Mouse (Mus musculus): Measurements from ENCODE around the gene Umodl1. TPM values are rescaled to one million over a fixed set of nuclear protein-coding genes. Genes with fewer than 3 reads are reported as not detected.
A peak's percentile ranks its signal among the peaks of the same experiment; 100 is the strongest.

Gene Umodl1
- total and polyA plus RNA-seq, 3 experiments = 1.0 to 4.5 (median 1.6) TPM

DNA sequence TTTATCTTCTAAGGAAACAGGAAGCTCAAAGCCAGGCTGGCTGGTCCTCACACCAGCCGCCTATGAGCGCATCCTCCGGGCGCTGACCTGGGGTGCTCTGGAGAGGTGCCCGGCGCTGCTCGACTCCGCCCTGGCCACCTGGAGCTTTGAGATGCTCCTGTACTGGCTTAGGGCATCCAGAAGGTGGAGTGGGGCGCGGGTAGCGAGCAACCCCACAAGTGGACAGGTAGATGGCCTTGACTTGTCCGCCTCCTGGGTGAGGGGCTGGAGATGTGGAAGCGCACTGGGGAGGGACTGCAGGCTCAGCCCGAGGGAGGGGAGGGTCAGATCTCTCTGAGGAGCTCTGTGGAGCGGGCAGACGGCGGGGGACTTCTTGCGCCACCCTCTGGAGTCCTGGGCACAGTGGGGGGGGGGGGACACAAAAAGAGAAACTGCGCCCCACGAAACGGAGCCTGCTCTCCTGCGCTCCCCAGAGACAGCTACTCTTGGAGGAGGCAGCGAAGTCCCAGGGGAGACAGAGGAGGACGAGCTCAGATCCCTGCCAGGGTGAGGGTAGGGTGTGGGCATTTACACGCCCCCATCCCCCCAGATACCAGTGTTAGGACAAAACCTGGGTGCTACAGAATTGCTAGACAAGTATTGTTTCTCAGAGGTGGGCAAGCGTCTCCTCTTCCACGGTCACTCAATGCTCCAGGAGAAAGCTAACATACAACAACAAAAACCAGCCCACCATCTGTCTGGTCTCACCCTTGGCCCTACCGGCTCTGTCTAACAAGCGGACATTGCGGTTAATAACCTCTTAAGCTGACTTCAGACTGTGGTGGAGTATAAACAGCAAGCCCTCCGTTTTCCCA is 103.7 kb downstream of the Umodl1 start:
- no peaks in the 10 kb centered on the region for H3K36me3 ChIP-seq (replicated peaks in 1 of 2; ENCODE audit: control insufficient read depth in 1 of 2, insufficient read depth in 1 of 2, low read length in 1 of 2)
- peaks cover 60% of the 10 kb centered on the region for H3K27me3 ChIP-seq (replicated peaks)
- peak overlapping the region; percentile 25 for H3K27ac ChIP-seq (ENCODE audit: insufficient read depth, low read depth)
- H3K79me2 ChIP-seq (replicated peaks; ENCODE audit: control insufficient read depth, extremely low read depth, insufficient read depth, poor library complexity, severe bottlenecking) = no peaks in the 10 kb centered on the region
- H3K4me2 ChIP-seq (ENCODE audit: insufficient read depth, low read depth, poor library complexity, severe bottlenecking) = peak overlapping the region; percentile 91
- peak overlapping the region; percentile 49 to 78 (median 52) for H3K4me3 ChIP-seq (replicated peaks in 1 of 3; ENCODE audit: low read depth in 2 of 3, low read length in 2 of 3, poor library complexity in 1 of 3)
- H3K9me3 ChIP-seq (replicated peaks; ENCODE audit: low read length) = peaks cover 13% of the 10 kb centered on the region
- no peak for DNase-seq (ENCODE audit: extremely low read depth)
- H3K4me1 ChIP-seq (ENCODE audit: control insufficient read depth in 1 of 2, insufficient read depth in 2 of 2) = peaks cover 8 to 33% of the 10 kb centered on the region in 2 experiments
- dilution Hi-C loops (cut with MboI; ENCODE audit: extremely low pct_ligation_motif_present, extremely low pct_unique_long_range_greater_than_20kb, low sequenced_read_pairs) (no loop called here), in situ Hi-C loops (cut with MboI; ENCODE audit: low pct_ligation_motif_present, low pct_unique_long_range_greater_than_20kb, low sequenced_read_pairs) (no loop called here)
- H3K9ac ChIP-seq (ENCODE audit: insufficient read depth, low read depth) = peak overlapping the region; percentile 70
- TF ChIP-seq PAX5 (IDR thresholded peaks at IDR 0.05; ENCODE audit: low read length) (no peak), HCFC1 (IDR thresholded peaks at IDR 0.05; ENCODE audit: low read depth, low read length) (no peak), MEF2A (IDR thresholded peaks at IDR 0.05; ENCODE audit: borderline replicate concordance, low read depth, low read length) (0 out of 2 replicates have a peak, but pooled peaks have one; percentile 5), MAX (IDR thresholded peaks at IDR 0.05; ENCODE audit: low read length) (0 out of 2 replicates have a peak, but pooled peaks have one; percentile 20), POLR2AphosphoS2 (IDR thresholded peaks at IDR 0.05; ENCODE audit: low read depth, low read length) (no peak), MAZ (IDR thresholded peaks at IDR 0.05; ENCODE audit: low read depth, low read length) (peak; percentile 35; the same call in 1 of the 2 replicates), IRF4 (IDR thresholded peaks at IDR 0.05; ENCODE audit: low read depth, low read length) (0 out of 2 replicates have a peak, but pooled peaks have one; percentile 2), ZMIZ1 (IDR thresholded peaks at IDR 0.05; ENCODE audit: low read depth, low read length) (no peak), EP300 (IDR thresholded peaks at IDR 0.05; ENCODE audit: low read length) (no peak), POLR2A (IDR thresholded peaks at IDR 0.05; ENCODE audit: low read depth, low read length) (no peak)

DNA sequence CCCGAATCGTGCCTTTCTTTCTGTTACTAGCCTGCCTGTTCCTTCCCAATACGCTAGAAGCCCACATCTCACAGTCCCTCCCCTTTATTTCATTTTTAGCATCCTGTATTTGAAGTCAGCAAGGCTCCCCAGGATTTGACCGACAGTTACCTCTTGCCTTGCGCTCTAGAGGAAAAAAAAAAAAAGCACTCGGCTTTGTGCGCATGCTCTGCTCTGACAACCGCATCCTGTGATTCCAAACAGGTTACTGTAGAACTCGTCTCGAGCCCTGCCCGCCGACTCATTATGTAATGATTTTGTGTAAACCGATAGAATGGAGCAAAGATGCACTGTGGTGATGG is 104.3 kb downstream of the Umodl1 start:
- H3K27ac ChIP-seq (ENCODE audit: insufficient read depth, low read depth) = peak overlapping the region; percentile 25; the same call in 1 of the 2 replicates
- dilution Hi-C loops (cut with MboI; ENCODE audit: extremely low pct_ligation_motif_present, extremely low pct_unique_long_range_greater_than_20kb, low sequenced_read_pairs) = no loop called here

DNA sequence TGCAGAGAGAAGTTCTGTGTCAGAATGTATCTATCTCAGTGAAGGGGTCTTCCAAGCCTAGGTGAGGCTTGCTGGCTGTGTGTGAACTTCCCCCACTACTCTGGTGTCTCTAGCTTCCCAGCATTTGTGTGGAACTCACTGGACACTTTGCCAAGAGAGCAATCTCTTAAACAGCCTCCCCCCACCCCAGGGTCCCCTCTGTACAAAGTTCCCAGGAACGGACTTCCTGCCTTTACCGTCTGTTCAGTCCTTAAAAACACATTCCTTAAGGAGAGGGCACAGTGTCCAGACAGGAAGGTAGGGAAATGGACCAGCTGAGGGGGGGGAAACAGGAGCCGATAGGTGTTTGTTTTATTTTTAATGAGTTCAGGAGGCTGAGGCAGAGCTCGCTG is 105.8 kb downstream of the Umodl1 start:
- Histone ChIP-seq H3K27me3 (replicated peaks) (peaks cover 54% of the 10 kb centered on the region), H3K27ac (ENCODE audit: insufficient read depth, low read depth) (no peak overlapping the region), H3K36me3 (replicated peaks in 1 of 2; ENCODE audit: control insufficient read depth in 1 of 2, insufficient read depth in 1 of 2, low read length in 1 of 2) (no peaks in the 10 kb centered on the region), H3K4me3 (replicated peaks in 1 of 3; ENCODE audit: low read depth in 2 of 3, low read length in 2 of 3, poor library complexity in 1 of 3) (no peak overlapping the region), H3K79me2 (replicated peaks; ENCODE audit: control insufficient read depth, extremely low read depth, insufficient read depth, poor library complexity, severe bottlenecking) (no peaks in the 10 kb centered on the region), H3K4me1 (ENCODE audit: control insufficient read depth in 1 of 2, insufficient read depth in 2 of 2) (peaks cover 11 to 37% of the 10 kb centered on the region in 2 experiments), H3K4me2 (ENCODE audit: insufficient read depth, low read depth, poor library complexity, severe bottlenecking) (no peak overlapping the region), H3K9me3 (replicated peaks; ENCODE audit: low read length) (no peaks in the 10 kb centered on the region), H3K9ac (ENCODE audit: insufficient read depth, low read depth) (no peak overlapping the region)
- DNase-seq (ENCODE audit: extremely low read depth) = no peak
- dilution Hi-C loops (cut with MboI; ENCODE audit: extremely low pct_ligation_motif_present, extremely low pct_unique_long_range_greater_than_20kb, low sequenced_read_pairs) = no loop called here
- in situ Hi-C loops (cut with MboI; ENCODE audit: low pct_ligation_motif_present, low pct_unique_long_range_greater_than_20kb, low sequenced_read_pairs) = no loop called here
- TF ChIP-seq ZNF384 (IDR thresholded peaks at IDR 0.05; ENCODE audit: low read depth, low read length) = no peak
- no peak for TF ChIP-seq TCF12 (IDR thresholded peaks at IDR 0.05; ENCODE audit: low read depth, low read length)
- TF ChIP-seq ETS1 (conservative IDR thresholded peaks at IDR 0.05; ENCODE audit: low read depth, low read length) = no peak
- TF ChIP-seq KAT2A (IDR thresholded peaks at IDR 0.05; ENCODE audit: insufficient replicate concordance, low read length) = no peak
- TF ChIP-seq MAZ (IDR thresholded peaks at IDR 0.05; ENCODE audit: low read depth, low read length) = no peak

More for the DNA sequence above, 104.3 kb downstream of the Umodl1 start:
- peak overlapping the region; percentile 91 for H3K4me2 ChIP-seq (ENCODE audit: insufficient read depth, low read depth, poor library complexity, severe bottlenecking)
- H3K27me3 ChIP-seq (replicated peaks) = peaks cover 60% of the 10 kb centered on the region
- H3K9ac ChIP-seq (ENCODE audit: insufficient read depth, low read depth) = peak overlapping the region; percentile 70
- peaks cover 8 to 37% of the 10 kb centered on the region in 2 experiments for H3K4me1 ChIP-seq (ENCODE audit: control insufficient read depth in 1 of 2, insufficient read depth in 2 of 2)
- TF ChIP-seq NRF1 (IDR thresholded peaks at IDR 0.05; ENCODE audit: low read depth, low read length) (peak; percentile 88), ZMIZ1 (IDR thresholded peaks at IDR 0.05; ENCODE audit: low read depth, low read length) (no peak), ZNF384 (IDR thresholded peaks at IDR 0.05; ENCODE audit: low read depth, low read length) (peak; percentile 98)
- in situ Hi-C loops (cut with MboI; ENCODE audit: low pct_ligation_motif_present, low pct_unique_long_range_greater_than_20kb, low sequenced_read_pairs) = no loop called here
- H3K9me3 ChIP-seq (replicated peaks; ENCODE audit: low read length) = peaks cover 8% of the 10 kb centered on the region
- H3K36me3 ChIP-seq (replicated peaks in 1 of 2; ENCODE audit: control insufficient read depth in 1 of 2, insufficient read depth in 1 of 2, low read length in 1 of 2) = no peaks in the 10 kb centered on the region
- no peaks in the 10 kb centered on the region for H3K79me2 ChIP-seq (replicated peaks; ENCODE audit: control insufficient read depth, extremely low read depth, insufficient read depth, poor library complexity, severe bottlenecking)
- peak overlapping the region; percentile 49 to 78 (median 52) for H3K4me3 ChIP-seq (replicated peaks in 1 of 3; ENCODE audit: low read depth in 2 of 3, low read length in 2 of 3, poor library complexity in 1 of 3)
- DNase-seq (ENCODE audit: extremely low read depth) = peak; percentile 42

All from CH12.LX (cell line).